Mouse (Mus musculus) thymus, postnatal 10 days (tissue): ENCODE data around the gene March8.

Experiments used
- DNase-seq, 2 experiments: peaks; one replicate each; pipeline ENCODE4 v3.0.0; 2021; ENCODE audit warnings: low spot score in 2 of 2

Gene March8

DNA sequence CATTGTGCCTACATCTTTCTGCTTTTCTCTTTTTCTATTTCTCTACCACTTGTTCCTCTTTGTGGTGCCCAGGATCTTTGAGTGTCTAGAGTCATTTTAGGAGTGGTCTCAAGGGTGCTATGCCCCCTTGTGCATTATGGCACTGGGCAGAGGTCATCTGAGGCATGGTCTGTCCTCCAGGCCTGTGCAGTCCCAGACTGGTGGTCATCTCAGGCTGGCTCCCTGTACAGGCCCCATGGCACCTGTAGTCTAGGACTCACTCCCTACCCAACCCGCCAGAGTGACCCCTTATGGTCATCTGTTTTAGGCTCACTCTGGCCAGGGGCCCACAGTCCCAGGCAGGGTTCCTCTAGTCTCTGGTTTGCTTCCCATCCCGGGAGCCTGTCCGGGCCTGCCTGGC lies 33.7 kb downstream of the March8 start:
- no peak for DNase-seq

DNA sequence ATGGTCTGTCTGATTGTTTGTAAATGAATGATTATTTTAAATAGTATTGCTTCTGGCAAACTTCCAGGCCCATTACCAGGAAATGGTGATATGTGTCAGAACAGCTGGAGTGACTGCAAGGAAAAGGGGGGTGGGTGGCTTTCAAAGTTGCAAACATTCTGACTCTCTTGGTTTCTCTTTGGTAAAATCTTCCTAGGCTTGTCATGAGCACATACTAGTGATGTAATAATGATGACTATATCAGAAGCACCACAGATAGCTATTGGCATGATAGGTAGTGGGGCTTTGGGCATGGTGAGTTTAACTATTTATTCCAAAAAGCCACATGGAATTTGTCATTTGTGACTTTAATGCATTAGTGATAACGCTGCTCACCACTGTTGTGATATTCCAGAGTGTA lies 36.3 kb downstream of the March8 start:
- no peak for DNase-seq

DNA sequence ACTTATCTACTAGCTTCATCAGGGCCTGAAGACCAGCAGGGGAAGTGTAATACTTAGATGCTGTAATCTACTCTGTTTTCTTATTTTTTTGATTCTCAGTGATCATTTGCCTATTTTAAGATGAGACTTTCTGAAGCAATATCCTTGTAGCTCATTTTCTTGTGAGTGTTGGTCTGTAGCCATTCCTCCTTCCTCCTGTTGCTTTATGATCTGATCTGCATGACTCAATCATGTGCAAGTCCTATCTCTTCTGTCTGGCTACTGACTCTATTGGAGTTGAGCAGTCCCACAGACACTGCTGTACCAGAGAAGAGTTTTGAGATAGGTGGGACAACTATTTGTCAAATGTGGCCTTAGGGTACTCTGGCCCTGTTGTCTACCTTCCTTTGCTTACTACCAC lies 36.8 kb downstream of the March8 start:
- no peak for DNase-seq

DNA sequence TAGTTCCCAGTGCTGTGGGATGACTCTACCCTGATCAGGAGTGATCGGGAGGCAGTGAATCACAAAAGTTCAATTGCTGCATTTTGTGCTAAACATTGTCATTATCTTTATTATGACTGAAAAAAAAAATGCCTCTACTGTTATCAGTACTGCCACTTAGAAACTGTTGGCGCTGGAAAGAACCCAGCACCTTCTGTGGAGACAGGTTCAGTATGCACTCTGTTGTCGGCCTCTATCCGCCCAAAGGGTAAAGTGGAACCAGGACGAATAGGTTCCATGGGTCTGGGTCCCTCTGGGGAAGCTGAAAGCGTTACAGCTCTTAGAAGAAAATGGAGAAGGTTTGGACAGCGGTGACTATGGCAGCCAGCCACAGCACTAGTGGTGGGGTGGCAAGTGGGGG lies 41.1 kb downstream of the March8 start:
- no peak for DNase-seq

DNA sequence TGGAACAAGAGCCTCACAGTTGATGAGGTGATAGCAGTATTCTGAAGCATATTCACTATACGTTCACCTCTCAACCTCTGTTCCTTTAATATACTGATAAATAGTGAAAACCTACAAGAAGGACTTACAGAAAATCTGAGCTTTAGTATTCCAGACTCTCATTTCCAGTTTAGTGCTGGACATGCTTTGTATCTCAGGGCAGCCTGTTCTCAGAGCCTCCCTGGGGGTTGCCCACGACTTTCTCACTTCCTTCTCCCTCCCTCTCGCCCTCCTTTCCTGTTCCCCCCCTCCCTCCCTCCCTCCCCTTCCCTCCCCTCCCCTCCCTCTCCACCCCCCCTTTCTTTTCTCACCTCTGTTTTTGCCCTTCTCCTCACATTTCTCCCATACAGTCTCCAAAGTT lies 42.3 kb downstream of the March8 start:
- DNase-seq: no peak

DNA sequence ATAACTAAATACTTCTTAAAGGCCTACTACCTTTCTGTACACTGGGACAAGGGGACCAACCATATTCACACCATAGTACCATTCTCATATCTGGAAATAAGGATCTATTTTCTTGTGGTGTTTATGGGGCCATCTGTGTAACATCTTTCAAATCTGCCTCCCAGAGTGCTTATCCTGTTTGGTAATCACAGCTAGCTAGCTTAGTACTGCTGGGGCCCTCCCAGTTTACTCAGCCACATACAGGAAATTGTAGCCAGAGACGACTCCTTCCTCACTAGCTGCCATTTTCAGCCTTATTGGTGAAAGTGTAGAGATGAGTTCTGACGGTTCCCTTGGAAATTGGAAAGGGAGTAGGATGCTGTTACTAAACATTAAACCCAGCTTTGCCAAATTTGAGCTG lies 43.8 kb downstream of the March8 start:
- no peak for DNase-seq

DNA sequence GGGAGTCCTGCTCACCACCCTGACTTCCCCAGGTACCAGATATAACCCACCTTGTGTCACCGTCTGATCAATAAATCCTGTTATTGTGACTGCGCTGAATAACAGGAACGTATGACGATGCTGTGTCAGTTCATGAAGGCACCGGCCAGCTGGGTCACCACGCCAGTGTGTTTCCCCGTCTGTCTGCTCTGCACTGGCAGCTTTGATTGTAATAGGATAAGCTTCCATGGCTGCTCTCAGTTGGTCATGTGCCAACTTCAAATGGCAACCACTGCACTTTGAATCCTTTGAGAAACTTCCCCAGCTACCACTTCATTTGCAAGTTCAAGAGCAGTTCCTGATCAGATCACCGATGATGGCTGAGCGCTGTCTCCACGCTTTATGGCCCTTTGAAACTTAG lies 45.8 kb downstream of the March8 start:
- no peak for DNase-seq

DNA sequence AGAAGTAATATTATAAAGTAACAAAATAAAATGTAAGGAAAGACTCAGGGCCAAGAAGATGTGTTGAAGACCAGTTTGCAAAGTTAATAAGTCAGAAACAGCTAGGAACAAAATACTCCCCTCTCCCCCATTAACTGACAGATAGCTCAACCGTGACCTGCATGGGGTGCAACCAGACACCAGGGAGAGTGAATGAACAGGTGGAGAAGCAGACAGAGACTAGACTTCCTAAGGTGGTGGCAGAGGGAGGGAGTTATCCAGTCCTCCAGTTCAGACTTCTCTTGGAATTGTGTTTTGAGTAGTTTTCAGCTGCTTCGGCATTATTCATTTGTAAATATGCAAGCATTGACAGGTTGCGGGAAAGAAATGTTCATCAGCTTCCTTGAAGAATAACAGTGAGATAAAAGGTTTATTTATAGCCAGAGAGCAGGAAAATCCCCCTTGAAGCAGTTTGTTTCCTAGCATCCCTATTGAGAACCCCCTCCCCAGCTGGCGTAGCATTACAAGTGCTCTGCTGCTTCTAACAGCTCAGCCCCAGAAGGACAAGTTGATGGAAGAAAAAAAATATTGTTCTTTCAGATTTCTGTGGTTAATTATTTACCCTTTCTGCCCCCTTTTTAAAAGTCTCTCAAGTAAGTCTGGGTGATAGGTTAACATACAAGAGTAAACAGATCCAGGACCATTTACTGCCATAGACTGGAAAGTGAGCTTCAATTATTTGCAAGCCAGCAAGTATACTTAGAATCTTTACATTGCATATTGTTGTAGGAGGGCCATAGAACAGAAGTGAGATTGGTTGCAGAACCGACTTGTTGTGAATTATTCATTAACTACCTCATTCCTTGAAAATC lies 47.6 kb downstream of the March8 start:
- no peak for DNase-seq

DNA sequence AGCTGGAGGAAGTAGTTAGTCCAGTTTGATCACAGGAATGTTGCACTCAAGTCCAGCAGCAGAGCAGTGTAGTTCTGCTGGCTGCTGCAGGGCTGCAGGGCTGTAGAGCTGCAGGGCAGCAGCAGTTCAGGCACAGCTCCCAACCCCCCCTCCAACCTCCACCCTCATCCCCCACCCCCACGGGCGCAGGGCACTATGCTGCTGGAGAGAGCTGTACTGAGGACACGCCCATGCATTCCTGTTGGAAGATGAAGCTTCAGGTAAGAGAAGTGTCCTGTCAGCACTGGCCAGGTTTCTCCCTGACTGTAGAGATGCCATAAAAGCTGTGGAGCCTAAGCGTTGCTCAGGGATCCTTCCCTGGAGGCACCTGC lies 48.2 kb downstream of the March8 start:
- DNase-seq: no peak

DNA sequence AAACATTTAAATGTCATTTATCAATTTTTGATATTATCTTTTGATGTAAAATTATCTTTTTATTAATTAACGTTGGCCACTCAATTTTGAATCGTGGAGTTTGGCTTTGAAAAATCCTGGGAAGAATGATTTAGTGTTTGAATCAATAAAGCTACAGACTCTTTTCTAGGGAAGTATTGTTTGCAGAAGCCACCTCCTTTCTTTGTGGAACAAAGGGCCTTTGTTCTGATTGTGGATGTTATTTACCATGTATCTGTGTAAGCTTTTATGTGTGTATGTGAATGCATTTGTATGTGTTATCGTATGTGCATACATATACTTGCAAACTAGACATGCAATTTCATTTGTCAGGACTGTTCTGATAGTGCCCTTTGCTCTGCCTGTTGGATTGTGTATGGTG lies 48.7 kb downstream of the March8 start:
- DNase-seq: no peak

DNA sequence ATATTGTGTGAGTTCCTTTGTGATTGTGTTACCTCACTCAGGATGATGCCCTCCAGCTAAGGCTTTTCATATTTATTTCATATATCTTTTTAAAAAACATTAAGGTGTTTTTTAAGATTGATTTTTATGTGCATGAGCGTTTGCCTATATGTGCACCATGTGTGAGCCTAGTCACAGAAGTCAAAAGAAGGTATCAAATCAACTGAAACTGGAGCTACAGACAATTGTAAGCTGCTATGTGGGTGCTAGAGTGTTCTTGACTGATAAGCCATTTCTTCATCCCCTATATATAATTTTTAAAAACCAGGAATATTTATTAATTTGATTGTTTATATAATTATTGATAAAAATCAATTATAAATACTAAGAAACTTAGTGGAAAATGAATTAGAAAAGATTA lies 50.2 kb downstream of the March8 start:
- DNase-seq: no peak

DNA sequence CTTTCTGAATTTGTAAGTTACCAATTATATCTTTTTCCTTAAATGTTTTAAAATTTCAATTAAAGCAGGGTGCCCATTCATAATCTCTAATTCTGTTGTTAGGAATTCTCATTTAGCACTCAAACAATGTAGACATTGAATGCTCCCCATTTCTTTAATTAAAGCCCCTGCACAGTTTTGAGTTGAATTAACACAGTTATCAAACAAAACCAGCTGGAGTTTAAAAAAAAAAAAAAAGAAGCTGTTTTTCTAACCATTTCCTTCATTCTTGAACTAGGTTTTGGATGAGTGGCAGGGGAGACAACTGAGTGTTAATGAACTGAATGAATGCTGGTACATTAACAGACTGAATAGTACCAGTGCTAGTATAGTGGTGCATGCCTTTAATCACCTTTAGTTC lies 51.7 kb downstream of the March8 start:
- no peak for DNase-seq

DNA sequence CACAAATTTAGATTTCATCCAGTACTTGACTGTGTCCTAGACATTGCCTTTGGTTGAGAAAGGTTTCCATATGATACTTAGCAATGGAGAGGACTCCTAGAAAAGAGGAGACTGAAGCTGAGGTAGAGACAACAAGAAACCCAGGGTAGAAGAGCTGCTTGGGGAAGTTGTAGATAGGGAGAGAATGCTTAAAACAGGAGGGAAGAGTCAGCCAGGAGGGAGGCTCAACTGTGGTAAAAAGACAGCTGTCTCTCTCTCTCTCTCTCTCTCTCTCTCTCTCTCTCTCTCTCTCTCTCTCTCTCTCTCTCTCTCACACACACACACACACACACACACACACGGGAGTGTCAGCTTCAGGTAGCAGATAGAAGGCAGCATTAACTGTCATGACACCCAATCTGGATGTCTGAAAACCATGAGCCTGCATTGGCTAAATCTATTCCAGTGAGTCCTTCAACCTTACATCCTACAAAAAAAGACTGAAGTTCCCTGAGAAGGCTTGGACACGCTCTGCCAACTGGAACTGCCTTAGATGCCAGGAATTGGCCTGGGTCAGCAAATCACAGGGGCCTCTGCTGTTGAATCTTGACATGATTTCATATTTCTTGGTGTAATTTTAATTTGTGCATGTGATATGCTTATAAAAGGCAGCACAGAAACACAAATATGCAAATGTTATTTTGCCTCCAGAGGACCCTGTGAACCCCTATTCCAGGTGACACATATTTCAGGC lies 57.3 kb downstream of the March8 start:
- DNase-seq: no peak

DNA sequence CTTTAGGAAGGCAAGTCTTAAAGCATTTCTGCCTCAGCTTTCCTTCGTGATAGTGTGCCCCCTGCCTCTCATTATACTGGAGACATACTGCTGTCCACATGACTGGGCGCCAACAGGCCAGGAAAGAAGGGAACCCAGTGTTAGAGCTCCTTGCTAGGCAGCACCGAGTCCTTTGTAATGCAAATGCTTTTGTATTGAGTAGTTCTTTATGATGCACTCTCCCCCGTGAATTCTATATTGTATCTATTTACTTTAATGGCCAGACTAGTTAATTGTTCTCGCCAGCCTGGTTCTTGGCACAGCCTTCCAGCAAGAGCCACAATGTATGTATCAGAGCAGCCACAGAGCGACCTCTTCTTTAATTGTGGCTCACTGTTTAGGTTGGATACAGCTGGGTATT lies 59.8 kb downstream of the March8 start:
- DNase-seq: no peak

DNA sequence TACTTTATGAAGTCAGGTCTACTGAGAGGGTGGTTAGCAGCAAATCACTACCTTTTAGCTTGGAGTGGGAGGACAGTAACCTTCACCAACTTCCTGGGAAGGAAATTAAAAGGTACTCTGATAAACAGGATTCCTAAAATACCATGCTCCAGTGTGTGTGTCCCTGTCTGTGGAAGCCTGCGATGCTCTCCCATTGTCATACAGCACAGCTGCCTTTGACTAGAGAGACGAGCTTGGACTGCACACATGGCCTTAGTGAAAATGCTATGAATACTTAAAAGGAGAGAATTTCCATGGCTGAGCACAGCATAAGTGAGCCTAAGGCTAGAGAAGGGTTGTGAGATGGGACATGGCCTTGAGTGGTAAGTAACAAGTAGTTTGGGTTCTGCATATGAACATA lies 60.3 kb downstream of the March8 start:
- DNase-seq: no peak

DNA sequence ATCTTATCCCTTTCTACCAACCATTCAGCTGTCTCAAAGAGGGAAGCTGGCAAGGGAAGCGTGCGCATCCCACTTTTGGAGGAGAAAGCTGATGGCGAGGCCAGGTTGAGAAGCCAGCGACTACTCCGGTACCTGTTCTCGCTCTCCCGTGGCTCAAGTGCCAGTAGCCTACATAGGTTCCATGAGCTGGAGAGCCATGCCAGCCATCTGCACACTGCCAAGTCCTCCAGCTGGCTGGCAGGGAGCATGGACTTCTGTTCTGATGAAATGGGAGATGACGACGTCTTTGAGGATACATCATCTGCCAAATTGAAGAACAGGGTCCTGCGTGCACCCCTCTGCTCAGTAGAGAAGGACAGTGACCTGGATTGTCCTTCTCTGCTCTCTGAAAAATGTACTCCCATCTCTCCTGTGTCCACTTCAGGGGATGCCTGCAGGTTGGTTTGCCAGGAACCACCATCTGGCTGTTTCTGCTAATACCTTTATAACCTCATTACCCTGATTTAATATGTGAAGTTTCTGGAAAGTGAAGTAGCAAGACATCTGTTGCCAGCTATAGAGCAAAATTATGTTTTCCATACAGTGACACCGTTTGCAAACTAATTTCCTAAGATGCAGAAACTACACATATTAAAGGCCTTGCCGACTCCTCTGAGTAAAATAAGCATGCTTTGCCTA lies 64.1 kb downstream of the March8 start:
- no peak for DNase-seq

DNA sequence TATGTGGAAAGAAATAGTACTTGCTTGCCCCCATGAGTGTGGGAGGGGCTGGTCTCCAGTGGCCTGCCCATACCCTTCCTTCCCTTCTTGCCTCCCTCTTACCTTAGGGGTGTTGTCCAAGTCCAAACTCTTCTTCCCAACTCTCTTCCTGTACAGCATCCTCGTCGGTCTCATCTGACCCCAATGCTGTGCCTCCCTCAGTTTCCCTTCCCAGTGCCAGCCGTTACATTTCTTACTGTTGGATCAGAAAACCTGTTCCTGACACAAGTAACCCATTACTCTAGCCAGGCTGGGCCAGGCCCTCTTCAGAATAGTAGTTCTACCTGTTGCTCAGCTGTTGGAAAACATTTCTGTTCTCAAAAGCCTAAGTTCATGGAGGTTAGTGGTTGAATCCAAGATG lies 64.6 kb downstream of the March8 start:
- no peak for DNase-seq

DNA sequence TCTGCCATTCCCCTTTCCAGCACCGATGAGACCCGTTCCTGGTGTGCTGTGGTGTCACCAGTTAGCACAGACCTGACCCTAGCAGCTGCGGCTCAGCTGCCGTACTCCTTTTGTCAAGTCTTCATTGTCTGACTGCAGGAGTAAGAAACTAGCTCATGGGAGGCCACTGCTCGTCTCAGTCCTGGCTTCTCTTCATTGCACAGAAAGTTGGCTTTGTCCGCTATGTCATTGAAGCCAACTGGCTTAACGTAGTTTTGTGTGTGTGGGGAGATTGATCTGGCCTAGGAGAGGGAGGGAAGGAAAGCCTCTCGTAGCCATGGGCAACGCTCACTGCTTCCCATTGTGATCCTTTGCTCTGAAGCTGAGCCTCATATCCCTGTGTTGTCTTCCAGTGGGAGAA lies 67.4 kb downstream of the March8 start:
- no peak for DNase-seq

DNA sequence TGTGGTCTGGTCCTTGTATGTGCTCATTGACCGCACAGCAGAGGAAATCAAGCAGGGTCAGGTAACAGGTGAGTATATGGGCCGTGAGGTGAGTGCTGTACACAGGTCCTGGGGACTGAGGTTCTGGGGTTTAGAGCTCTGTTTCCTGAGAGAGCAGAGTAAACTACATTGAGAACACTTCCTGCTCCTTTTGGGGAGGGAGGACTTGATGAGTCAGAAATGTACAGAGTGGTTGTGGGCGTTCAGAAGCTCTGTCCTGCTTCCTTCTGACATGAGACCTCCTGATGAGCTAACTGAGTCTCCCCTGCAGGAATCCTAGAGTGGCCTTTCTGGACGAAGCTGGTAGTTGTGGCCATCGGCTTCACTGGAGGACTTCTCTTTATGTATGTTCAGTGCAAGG lies 67.9 kb downstream of the March8 start:
- no peak for DNase-seq

DNA sequence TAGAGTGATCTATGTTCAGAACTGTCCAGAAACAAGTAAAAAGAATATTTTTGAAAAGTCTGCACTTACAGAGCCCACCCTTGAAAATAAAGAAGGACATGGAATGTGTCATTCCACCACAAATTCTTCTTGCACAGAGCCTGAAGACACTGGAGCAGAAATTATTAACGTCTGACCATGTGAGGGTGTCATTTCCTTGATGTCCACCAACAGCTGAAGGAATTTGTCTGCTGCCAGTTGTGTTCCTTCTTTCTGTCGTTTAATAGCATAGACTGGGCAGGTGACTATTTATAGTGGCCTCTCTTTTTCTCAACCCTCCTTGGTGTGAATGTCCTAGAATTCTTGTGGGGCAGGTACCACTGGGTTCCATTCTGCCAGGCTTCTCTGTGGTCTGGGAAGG lies 68.3 kb downstream of the March8 start:
- no peak for DNase-seq

DNA sequence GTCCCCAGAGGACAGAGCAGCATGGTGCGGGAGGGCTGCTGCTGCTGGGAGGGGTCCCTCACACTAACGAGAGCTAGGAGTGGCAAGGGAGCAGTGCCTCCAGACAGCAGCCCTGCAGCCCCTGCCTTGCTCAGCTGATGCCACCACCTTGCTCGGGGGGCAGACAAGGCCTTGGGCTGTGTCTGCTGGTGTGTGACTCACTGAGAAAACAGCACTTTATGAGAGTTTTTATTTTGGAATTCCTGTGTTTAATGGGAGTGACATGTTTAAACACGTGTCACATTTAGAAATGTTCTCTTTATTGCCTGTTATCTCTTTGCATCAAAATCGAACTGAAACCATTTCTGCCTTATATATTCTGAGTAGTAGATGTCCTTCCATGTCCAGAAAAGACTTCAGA lies 68.9 kb downstream of the March8 start:
- DNase-seq: no peak

DNA sequence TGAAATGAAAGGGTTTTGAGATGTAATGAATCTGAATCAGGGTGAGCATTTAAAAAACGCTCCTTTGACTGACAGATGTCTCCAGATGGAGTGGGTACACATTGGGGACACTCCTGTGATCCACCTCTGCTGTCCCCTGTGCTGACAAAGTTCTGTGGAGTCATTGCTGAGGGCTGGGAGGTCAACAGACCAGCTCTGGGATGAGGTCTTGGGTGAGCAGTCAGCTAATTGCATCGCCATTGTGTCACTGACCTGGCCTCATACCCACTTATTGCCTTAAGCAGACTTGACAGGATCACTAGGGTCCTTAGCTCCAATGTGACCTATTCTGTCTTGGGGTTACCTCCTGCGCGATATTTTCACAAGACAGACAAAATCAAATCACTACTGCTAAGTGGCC lies 69.4 kb downstream of the March8 start:
- no peak for DNase-seq
